Mouse (Mus musculus) layer of hippocampus, adult 18-20 months (tissue): ENCODE results near the gene Gm45337. TPM values are rescaled to one million over a fixed set of nuclear protein-coding genes. Genes with fewer than 3 reads are reported as not detected.

ENCODE experiments used
- DNase-seq, 2 experiments: peaks; one replicate each; pipeline ENCODE4 v3.0.0; 2022; ENCODE audit warnings: low spot score in 2 of 2
- total RNA-seq, 2 experiments: library from RNA; stranded (reverse); gene quantifications; 2 replicates each; pipeline ENCODE4 v1.2.3; 2021

Gene Gm45337
- total RNA-seq, 2 experiments from 2014 or later = not detected

GRCm38 (mm10) chr7:142104747-142105146 is 39.7 kb downstream of the Gm45337 start:
- no peak for DNase-seq

DNA sequence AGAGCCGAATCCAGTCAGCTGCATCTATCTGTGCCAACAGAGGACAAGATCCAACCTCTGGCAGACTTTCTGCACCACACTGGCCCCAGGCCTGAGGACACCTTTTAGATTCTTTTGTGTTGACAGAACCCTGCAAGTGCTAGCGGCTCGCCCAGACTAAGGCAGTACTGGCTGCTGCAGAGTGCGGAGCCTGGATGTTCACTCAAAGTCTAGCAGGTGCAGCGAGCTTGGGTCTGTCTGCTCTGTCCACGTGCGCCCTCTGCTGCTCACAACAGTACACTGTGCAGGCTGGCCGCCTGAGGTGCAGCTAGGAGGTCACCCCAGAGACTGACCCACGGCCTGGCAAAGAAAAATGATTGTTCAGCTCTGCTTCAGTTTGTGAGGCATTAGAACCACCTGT is 46.6 kb downstream of the Gm45337 start:
- DNase-seq = peak; percentile 73 to 88

DNA sequence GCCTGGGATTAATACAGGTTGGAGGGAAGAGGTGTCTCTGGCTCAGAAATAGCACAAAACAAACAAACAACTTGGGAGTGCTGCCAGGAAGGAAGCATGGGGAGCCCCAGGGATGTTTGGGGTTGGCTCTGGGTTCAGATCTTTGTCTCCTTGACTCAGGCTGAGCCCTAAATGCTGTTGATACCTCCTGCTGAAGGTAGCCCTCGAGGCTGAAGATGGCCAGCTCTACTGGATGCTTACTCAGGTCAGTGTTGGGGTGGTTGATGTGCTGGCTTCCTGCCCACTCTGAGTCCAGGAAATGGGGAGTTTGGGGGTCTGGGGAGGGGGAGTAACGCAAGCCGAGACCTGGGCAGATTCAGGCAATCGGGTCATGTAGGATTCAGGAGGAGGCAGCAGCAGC is 47.7 kb downstream of the Gm45337 start:
- DNase-seq = no peak

DNA sequence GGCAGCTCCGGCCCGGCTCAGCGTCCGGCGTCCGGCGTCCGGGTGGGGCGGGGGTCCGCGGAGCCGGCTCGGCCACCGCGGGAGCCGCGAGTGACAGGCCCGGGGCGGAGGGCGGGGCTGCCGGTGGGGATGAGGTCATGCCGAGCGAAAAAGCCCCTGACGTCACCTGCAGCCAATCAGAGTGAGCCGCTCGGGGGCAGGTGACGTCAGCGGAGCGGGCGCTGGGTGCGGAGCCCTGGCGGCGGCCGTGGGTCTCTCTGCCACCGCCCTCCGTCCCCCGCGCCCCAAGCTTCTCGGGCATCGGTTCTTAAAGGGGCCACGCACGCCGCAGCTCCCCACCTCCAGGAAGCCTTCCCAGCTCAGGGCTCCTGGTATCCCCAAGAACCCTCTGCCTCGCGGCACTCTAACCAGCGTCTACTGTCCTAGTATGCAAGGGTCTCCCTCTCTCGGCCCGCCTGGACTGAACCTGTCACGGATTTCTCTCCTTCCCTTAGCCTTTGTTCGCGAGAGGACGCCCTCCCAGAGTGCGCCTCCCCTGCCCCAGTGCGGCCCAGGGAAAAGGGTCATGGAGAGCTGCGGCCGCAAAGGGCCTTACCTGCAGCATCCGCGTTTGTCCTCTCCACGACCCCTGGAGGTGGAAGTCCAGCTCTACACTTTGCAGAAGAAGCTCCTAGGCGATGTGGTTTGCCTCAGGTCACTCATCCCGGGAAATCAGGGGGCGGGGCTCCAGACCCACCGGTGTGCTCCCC is 49.0 kb downstream of the Gm45337 start, which contains the start of gene Dusp8:
Dusp8 (minus strand) TSS at position 661 of the 749 bp plus-strand sequence.
- DNase-seq = peak; percentile 92 to 97

DNA sequence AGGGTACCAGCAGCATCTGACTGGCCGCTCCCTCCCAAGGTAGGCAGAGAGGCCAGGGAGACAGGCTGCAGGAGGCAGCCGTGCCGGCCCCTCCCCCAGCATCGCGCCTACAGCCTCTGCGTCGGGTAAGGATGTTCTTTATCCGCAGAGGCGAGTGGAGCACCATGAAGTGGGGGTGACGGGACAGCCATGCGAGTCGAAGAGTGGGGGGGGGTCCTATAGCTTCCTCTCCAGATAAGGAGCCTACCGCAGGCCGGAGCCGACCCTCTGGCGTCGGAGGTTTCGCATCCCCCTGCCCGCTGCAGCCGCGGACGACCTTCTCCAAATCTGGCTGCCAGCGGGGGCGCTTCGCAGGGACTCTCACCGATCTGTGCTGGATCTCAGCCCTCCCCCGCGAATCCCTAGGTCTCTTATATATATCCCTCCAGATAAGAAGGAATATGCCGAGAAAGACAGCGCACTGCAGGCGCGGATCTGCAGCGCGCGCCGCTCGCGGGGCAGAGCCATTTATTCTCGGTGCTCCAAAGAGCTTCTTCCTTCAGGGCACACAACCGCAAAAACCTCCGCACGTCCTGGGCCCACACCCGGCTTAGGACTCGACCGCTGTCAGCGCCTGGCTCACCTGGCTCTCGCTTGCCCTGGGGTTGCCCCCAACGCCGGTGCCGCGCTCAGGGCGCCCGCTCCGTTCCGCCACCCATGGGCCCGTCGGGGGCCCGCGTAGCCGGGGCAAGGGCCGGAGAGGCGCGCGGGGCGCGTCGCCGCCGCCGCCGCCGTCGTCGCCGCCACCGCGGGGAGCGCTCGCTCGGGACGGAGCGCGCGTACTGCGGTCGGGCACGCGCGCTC is 49.9 kb downstream of the Gm45337 start:
- peak; percentile 60 to 74 for DNase-seq

- no peak for DNase-seq
Measured at GRCm38 (mm10) chr7:142093696-142094240, 50.6 kb downstream of the Gm45337 start.

Other genes with a start within 250 kb of the Gm45337 start
- 100 to 1,000 TPM; 118 to 120 TPM for gene Tollip, start 226.1 kb downstream of the Gm45337 start, total RNA-seq
- gene Brsk2, start 194.9 kb downstream of the Gm45337 start, total RNA-seq = 100 to 1,000 TPM; 166 to 180 TPM
- 10 to 100 TPM; 29.0 to 32.0 TPM for gene Mob2, start 83.5 kb downstream of the Gm45337 start, total RNA-seq
- gene Dusp8, start 48.8 kb downstream of the Gm45337 start, total RNA-seq = 100 to 1,000 TPM; 130 to 133 TPM
- not detected for gene Gm45618, start 23.9 kb downstream of the Gm45337 start, total RNA-seq
- gene Gm39115, start 8.6 kb downstream of the Gm45337 start, total RNA-seq = not detected
- gene Gm29735, start 12.5 kb upstream of the Gm45337 start, total RNA-seq = not detected
- not detected for gene Gm4553, start 21.1 kb upstream of the Gm45337 start, total RNA-seq
- gene Krtap5-2, start 31.4 kb upstream of the Gm45337 start, total RNA-seq = not detected
- not detected for gene Gm10153, start 45.8 kb upstream of the Gm45337 start, total RNA-seq
- not detected for gene Krtap5-3, start 56.8 kb upstream of the Gm45337 start, total RNA-seq
- not detected for gene Gm7579, start 67.3 kb upstream of the Gm45337 start, total RNA-seq
- gene Krtap5-5, start 85.4 kb upstream of the Gm45337 start, total RNA-seq = not detected
- not detected for gene Gm40460, start 96.5 kb upstream of the Gm45337 start, total RNA-seq
- not detected for gene Gm2431, start 113.7 kb upstream of the Gm45337 start, total RNA-seq
- gene Gm4559, start 129.8 kb upstream of the Gm45337 start, total RNA-seq = not detected
- not detected for gene Krtap5-1, start 152.5 kb upstream of the Gm45337 start, total RNA-seq
- not detected for gene Krtap5-4, start 158.9 kb upstream of the Gm45337 start, total RNA-seq
- gene Ifitm10, start 229.1 kb upstream of the Gm45337 start, total RNA-seq = 10 to 100 TPM; 36.8 to 37.1 TPM
- gene Gm49369, start 238.1 kb upstream of the Gm45337 start, total RNA-seq = 1 to 10 TPM in 1 of 2 experiments, under 1 TPM in 1; 0.94 to 6.7 TPM
- 100 to 1,000 TPM; 303 to 349 TPM for gene Ctsd, start 243.4 kb upstream of the Gm45337 start, total RNA-seq